Mouse (Mus musculus) G1E (cell line): ENCODE measurements around the gene Fblim1.

ENCODE experiments used
- CTCF ChIP-seq: IDR thresholded peaks from 2 replicates; pipeline ENCODE4 v1.5.1; 2012; ENCODE audit warnings: low read depth, low read length, inconsistent platforms, mixed read lengths
- GATA1 ChIP-seq: IDR thresholded peaks from 2 replicates; pipeline ENCODE4 v1.6.1; 2012; ENCODE audit warnings: borderline replicate concordance, low read length, inconsistent platforms, mixed read lengths
- POLR2AphosphoS5 ChIP-seq: IDR thresholded peaks from 2 replicates; pipeline ENCODE4 v1.6.1; 2012; ENCODE audit warnings: low read depth, low read length, inconsistent platforms; ENCODE audit not compliant: insufficient replicate concordance
- TAL1 ChIP-seq: conservative IDR thresholded peaks from 2 replicates; pipeline ENCODE4 v1.6.1; 2012; ENCODE audit warnings: low read depth, low read length, inconsistent platforms, mixed read lengths

GRCm38 (mm10) chr4:141599251-141600141 lies 6.4 kb downstream of the Fblim1 start:
- TF ChIP-seq GATA1 = no peak
- TF ChIP-seq CTCF = no peak
- no peak for TF ChIP-seq TAL1
- no peak for TF ChIP-seq POLR2AphosphoS5
